Mouse (Mus musculus) heart, embryonic 15.5 days (tissue): ENCODE results near the gene Adamts7. TPM values are rescaled to one million over a fixed set of nuclear protein-coding genes. Genes with fewer than 3 reads are reported as not detected.

Source experiments
- ATAC-seq: fragments of 200-750 bp; cut with Nextera tagmentation; replicated peaks from 2 replicates; pipeline ENCODE4 v1.8.0; 2017; ENCODE audit warnings: low read depth, moderate TSS enrichment; ENCODE audit not compliant: insufficient number of reproducible peaks, insufficient read depth, low FRiP score
- H3K27ac ChIP-seq: fragments of 300-500 bp; sonication (generic); 2 replicates; pipeline ENCODE4 v1.5.1; 2015; ENCODE audit warnings: mild to moderate bottlenecking, inconsistent platforms
- H3K27me3 ChIP-seq: fragments of 300-500 bp; sonication (generic); 2 replicates; pipeline ENCODE4 v1.6.1; 2015; ENCODE audit warnings: inconsistent platforms
- H3K36me3 ChIP-seq: fragments of 300-500 bp; sonication (generic); 2 replicates; pipeline ENCODE4 v1.6.1; 2015; ENCODE audit warnings: mild to moderate bottlenecking, inconsistent platforms
- H3K4me1 ChIP-seq: fragments of 300-500 bp; sonication (generic); replicated peaks from 2 replicates; pipeline ENCODE4 v1.6.1; 2015; ENCODE audit warnings: inconsistent platforms
- H3K4me2 ChIP-seq: fragments of 300-500 bp; sonication (generic); 2 replicates; pipeline ENCODE4 v1.6.1; 2015; ENCODE audit warnings: inconsistent platforms, mild to moderate bottlenecking, moderate library complexity
- H3K4me3 ChIP-seq: fragments of 300-500 bp; sonication (generic); 2 replicates; pipeline ENCODE4 v1.5.1; 2015; ENCODE audit warnings: mild to moderate bottlenecking, inconsistent platforms
- H3K9ac ChIP-seq: fragments of 300-500 bp; sonication (generic); 2 replicates; pipeline ENCODE4 v1.6.1; 2015; ENCODE audit warnings: mild to moderate bottlenecking, inconsistent platforms
- H3K9me3 ChIP-seq: fragments of 300-500 bp; sonication (generic); replicated peaks from 2 replicates; pipeline ENCODE4 v1.6.1; 2016; ENCODE audit warnings: inconsistent platforms
- WGBS: fragments of 180-500 bp; shearing (Covaris S2); methylation state at CpG from one replicate; pipeline ENCODE4 v1.1.7; 2015; ENCODE audit warnings: mixed read lengths; 5-methylcytosine and 5-hydroxymethylcytosine counted together
- polyA plus RNA-seq: library from polyadenylated mRNA; unstranded; fragments of >200 nt; fragmentation: Nextera tagmentation; extraction: Ambion mirVana; gene quantifications from 2 replicates; pipeline ENCODE4 v1.2.1, GENCODE M21; 2015

Adamts7 gene
- polyA plus RNA-seq, 1 experiment from 2014 or later = 8.9 TPM

GRCm38 (mm10) chr9:90237232-90238062, 74.6 kb downstream of the Adamts7 start:
- peak overlapping the region; percentile 37; the same call in 1 of the 2 replicates for H3K27ac ChIP-seq
- no peaks in the 10 kb centered on the region for H3K27me3 ChIP-seq
- H3K9ac ChIP-seq = no peak overlapping the region
- H3K9me3 ChIP-seq = no peaks in the 10 kb centered on the region
- WGBS = 59% methylated on average over 9 of the region's 9 CpGs
- H3K4me1 ChIP-seq = peaks cover 21% of the 10 kb centered on the region
- no peak overlapping the region for H3K4me3 ChIP-seq
- peaks cover 6% of the 10 kb centered on the region; the same call in 1 of the 2 replicates for H3K36me3 ChIP-seq
- ATAC-seq = no peak; the same call in 1 of the 2 replicates
- H3K4me2 ChIP-seq = no peak overlapping the region

GRCm38 (mm10) chr9:90240560-90240959, 77.7 kb downstream of the Adamts7 start:
- peaks cover 20% of the 10 kb centered on the region for H3K4me1 ChIP-seq
- H3K36me3 ChIP-seq = peaks cover 6% of the 10 kb centered on the region; the same call in 1 of the 2 replicates
- H3K9ac ChIP-seq = no peak overlapping the region
- WGBS = 83% methylated on average over 4 of the region's 4 CpGs
- no peaks in the 10 kb centered on the region for H3K9me3 ChIP-seq
- H3K27ac ChIP-seq = no peak overlapping the region
- H3K4me3 ChIP-seq = no peak overlapping the region
- no peak for ATAC-seq
- no peaks in the 10 kb centered on the region for H3K27me3 ChIP-seq
- no peak overlapping the region for H3K4me2 ChIP-seq

GRCm38 (mm10) chr9:90241041-90241440, 78.2 kb downstream of the Adamts7 start:
- WGBS = 83% methylated on average over 6 of the region's 6 CpGs
- H3K9ac ChIP-seq = no peak overlapping the region
- H3K4me2 ChIP-seq = no peak overlapping the region
- H3K4me3 ChIP-seq = no peak overlapping the region
- no peak for ATAC-seq
- peaks cover 6% of the 10 kb centered on the region; the same call in 1 of the 2 replicates for H3K36me3 ChIP-seq
- H3K9me3 ChIP-seq = no peaks in the 10 kb centered on the region
- H3K27ac ChIP-seq = no peak overlapping the region
- H3K27me3 ChIP-seq = no peaks in the 10 kb centered on the region
- H3K4me1 ChIP-seq = peaks cover 19% of the 10 kb centered on the region

GRCm38 (mm10) chr9:90241618-90242017, 78.7 kb downstream of the Adamts7 start:
- no peak for ATAC-seq
- Histone ChIP-seq H3K36me3 (peaks cover 6% of the 10 kb centered on the region; the same call in 1 of the 2 replicates), H3K4me3 (no peak overlapping the region), H3K27ac (no peak overlapping the region), H3K27me3 (no peaks in the 10 kb centered on the region), H3K9ac (no peak overlapping the region), H3K4me1 (peaks cover 19% of the 10 kb centered on the region), H3K9me3 (no peaks in the 10 kb centered on the region), H3K4me2 (no peak overlapping the region)
- WGBS = 71% methylated on average over 7 of the region's 7 CpGs

- H3K9ac ChIP-seq = no peak overlapping the region
- peak overlapping the region; percentile 33; the same call in 1 of the 2 replicates for H3K27ac ChIP-seq
- peaks cover 22% of the 10 kb centered on the region for H3K4me1 ChIP-seq
- WGBS = 53% methylated on average over 6 of the region's 6 CpGs
- no peaks in the 10 kb centered on the region for H3K9me3 ChIP-seq
- H3K36me3 ChIP-seq = peaks cover 6% of the 10 kb centered on the region; the same call in 1 of the 2 replicates
- H3K4me3 ChIP-seq = no peak overlapping the region
- 0 out of 2 replicates have a peak, but pooled peaks have one; percentile 16 for ATAC-seq
- H3K27me3 ChIP-seq = no peaks in the 10 kb centered on the region
- H3K4me2 ChIP-seq = no peak overlapping the region
Measured at GRCm38 (mm10) chr9:90242291-90242690, 79.4 kb downstream of the Adamts7 start.

- 70% methylated on average over 7 of the region's 7 CpGs for WGBS
- no peak overlapping the region for H3K4me2 ChIP-seq
- H3K4me1 ChIP-seq = peaks cover 19% of the 10 kb centered on the region
- no peak overlapping the region for H3K4me3 ChIP-seq
- H3K27ac ChIP-seq = peak overlapping the region; percentile 33; the same call in 1 of the 2 replicates
- peaks cover 6% of the 10 kb centered on the region; the same call in 1 of the 2 replicates for H3K36me3 ChIP-seq
- no peaks in the 10 kb centered on the region for H3K9me3 ChIP-seq
- H3K9ac ChIP-seq = no peak overlapping the region
- H3K27me3 ChIP-seq = no peaks in the 10 kb centered on the region
- ATAC-seq = no peak
Measured at GRCm38 (mm10) chr9:90242855-90243254, 80.0 kb downstream of the Adamts7 start.

- Histone ChIP-seq H3K9ac (no peak overlapping the region), H3K27ac (no peak overlapping the region), H3K4me2 (no peak overlapping the region), H3K4me1 (peaks cover 29% of the 10 kb centered on the region), H3K9me3 (no peaks in the 10 kb centered on the region), H3K4me3 (no peak overlapping the region), H3K36me3 (peaks cover 3% of the 10 kb centered on the region; the same call in 1 of the 2 replicates), H3K27me3 (no peaks in the 10 kb centered on the region)
- ATAC-seq = no peak
- 80% methylated on average over 15 of the region's 15 CpGs for WGBS
Measured at GRCm38 (mm10) chr9:90244301-90245151, 81.7 kb downstream of the Adamts7 start.

GRCm38 (mm10) chr9:90245206-90245605, 82.3 kb downstream of the Adamts7 start:
- Histone ChIP-seq H3K36me3 (no peaks in the 10 kb centered on the region), H3K9me3 (no peaks in the 10 kb centered on the region), H3K27me3 (no peaks in the 10 kb centered on the region), H3K4me2 (no peak overlapping the region), H3K4me1 (peaks cover 36% of the 10 kb centered on the region), H3K9ac (no peak overlapping the region), H3K27ac (no peak overlapping the region), H3K4me3 (no peak overlapping the region)
- WGBS = 50% methylated on average over 6 of the region's 6 CpGs
- ATAC-seq = no peak

- WGBS = 92% methylated on average over 5 of the region's 5 CpGs
- no peaks in the 10 kb centered on the region for H3K36me3 ChIP-seq
- H3K4me2 ChIP-seq = no peak overlapping the region
- no peak overlapping the region for H3K4me3 ChIP-seq
- peaks cover 42% of the 10 kb centered on the region for H3K4me1 ChIP-seq
- H3K9me3 ChIP-seq = no peaks in the 10 kb centered on the region
- H3K9ac ChIP-seq = no peak overlapping the region
- ATAC-seq = no peak
- H3K27ac ChIP-seq = no peak overlapping the region
- no peaks in the 10 kb centered on the region for H3K27me3 ChIP-seq
Measured at GRCm38 (mm10) chr9:90245781-90246180, 82.9 kb downstream of the Adamts7 start.

- H3K4me3 ChIP-seq = no peak overlapping the region
- no peak overlapping the region for H3K4me2 ChIP-seq
- no peaks in the 10 kb centered on the region for H3K36me3 ChIP-seq
- WGBS = 45% methylated on average over 7 of the region's 7 CpGs
- ATAC-seq = no peak
- no peak overlapping the region for H3K9ac ChIP-seq
- peaks cover 40% of the 10 kb centered on the region for H3K4me1 ChIP-seq
- no peaks in the 10 kb centered on the region for H3K27me3 ChIP-seq
- peak overlapping the region; percentile 71 for H3K27ac ChIP-seq
- no peaks in the 10 kb centered on the region for H3K9me3 ChIP-seq
Measured at GRCm38 (mm10) chr9:90247316-90247715, 84.4 kb downstream of the Adamts7 start.

- Histone ChIP-seq H3K27me3 (no peaks in the 10 kb centered on the region), H3K36me3 (no peaks in the 10 kb centered on the region), H3K4me3 (no peak overlapping the region), H3K9me3 (no peaks in the 10 kb centered on the region), H3K4me2 (no peak overlapping the region), H3K27ac (no peak overlapping the region), H3K4me1 (peaks cover 33% of the 10 kb centered on the region), H3K9ac (no peak overlapping the region)
- no peak for ATAC-seq
- 68% methylated on average over 7 of the region's 7 CpGs for WGBS
Measured at GRCm38 (mm10) chr9:90248326-90248725, 85.5 kb downstream of the Adamts7 start.
